Mouse (Mus musculus) stomach, postnatal 0 days (tissue): ENCODE data around the gene E4f1.

Experiments used
- CTCF ChIP-seq: IDR thresholded peaks from 2 replicates; pipeline ENCODE4 v1.5.1; 2016; ENCODE audit warnings: antibody characterized with exemption, low read depth, mild to moderate bottlenecking, moderate library complexity
- EP300 ChIP-seq: optimal IDR thresholded peaks from 2 replicates; pipeline ENCODE3; 2016; ENCODE audit warnings: antibody characterized with exemption

DNA sequence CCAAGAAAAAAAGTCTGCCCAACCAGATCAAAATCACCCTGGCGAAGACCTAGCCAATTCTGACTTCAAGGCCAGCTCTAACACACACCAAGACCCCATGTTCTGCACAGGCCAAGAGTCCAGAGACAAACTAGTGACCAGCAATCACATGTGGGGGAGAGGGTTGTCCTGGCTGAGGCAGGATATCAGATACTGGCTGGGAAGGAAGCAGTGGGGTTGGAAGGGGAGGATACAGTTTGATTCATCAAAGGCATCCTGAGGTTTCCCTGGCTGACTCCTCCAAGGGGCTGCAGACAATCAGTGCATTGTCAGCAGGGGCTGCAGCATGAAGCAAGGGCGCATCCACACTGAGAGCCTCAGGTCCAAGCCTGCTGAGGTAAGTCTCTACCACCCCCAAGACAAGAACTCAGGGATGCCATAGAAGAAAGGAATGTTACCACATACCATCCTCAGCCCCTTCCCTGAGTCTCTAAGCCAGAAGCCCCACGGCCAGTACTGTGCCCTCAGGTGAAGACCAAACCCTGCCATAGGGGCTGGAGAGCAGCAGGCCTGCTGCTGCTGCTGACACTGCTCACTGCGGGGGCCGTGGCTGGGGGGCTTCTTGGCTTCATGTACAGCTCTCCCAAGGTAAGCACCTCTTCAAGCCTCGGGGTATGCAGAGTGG is 3.6 kb upstream of the E4f1 start, which contains the start of gene Bricd5:
- TF ChIP-seq CTCF: no peak
- TF ChIP-seq EP300: no peak
